Mouse (Mus musculus) embryonic facial prominence, embryonic 14.5 days (tissue): ENCODE measurements at regions not wholly inside any gene's neighbourhood (a gene's known extent, or its start where the extent isn't known, plus 50 kb on each side); places are given as distances from the start of the nearest gene placed in this dataset.
A peak's percentile ranks its signal among the peaks of the same experiment; 100 is the strongest.

Experiments used
- ATAC-seq: fragments of 200-750 bp; cut with Nextera tagmentation; 2 replicates; pipeline ENCODE4 v1.8.0; 2017; ENCODE audit warnings: low read depth, moderate number of reproducible peaks, moderate TSS enrichment
- DNase-seq: peaks from one replicate; pipeline ENCODE4 v3.0.0-alpha.2; 2015; ENCODE audit warnings: low spot score
- H3K27ac ChIP-seq: fragments of 300-500 bp; sonication (generic); replicated peaks from 2 replicates; pipeline ENCODE4 v1.5.1; 2014; ENCODE audit warnings: low read depth, mild to moderate bottlenecking, low read length, moderate library complexity
- H3K27me3 ChIP-seq: fragments of 300-500 bp; sonication (generic); replicated peaks from 2 replicates; pipeline ENCODE4 v1.6.1; 2014; ENCODE audit warnings: low read length; ENCODE audit not compliant: control insufficient read depth, insufficient read depth
- H3K36me3 ChIP-seq: fragments of 300-500 bp; sonication (generic); 2 replicates; pipeline ENCODE4 v1.6.1; 2014; ENCODE audit warnings: low read length, mixed read lengths; ENCODE audit not compliant: control insufficient read depth, insufficient read depth
- H3K4me1 ChIP-seq: fragments of 300-500 bp; sonication (generic); 2 replicates; pipeline ENCODE4 v1.6.1; 2014; ENCODE audit warnings: antibody characterized with exemption, low read length; ENCODE audit not compliant: control insufficient read depth, insufficient read depth
- H3K4me2 ChIP-seq: fragments of 300-500 bp; sonication (generic); 2 replicates; pipeline ENCODE4 v1.6.1; 2014; ENCODE audit warnings: low read depth, mild to moderate bottlenecking, low read length, moderate library complexity, mixed read lengths
- H3K4me3 ChIP-seq: fragments of 300-500 bp; sonication (generic); 2 replicates; pipeline ENCODE4 v1.5.1; 2014; ENCODE audit warnings: low read depth, mild to moderate bottlenecking, low read length
- H3K9ac ChIP-seq: fragments of 300-500 bp; sonication (generic); 2 replicates; pipeline ENCODE4 v1.6.1; 2014; ENCODE audit warnings: low read depth, mild to moderate bottlenecking, low read length, moderate library complexity, mixed read lengths
- H3K9me3 ChIP-seq: fragments of 300-500 bp; sonication (generic); 2 replicates; pipeline ENCODE4 v1.6.1; 2016; ENCODE audit warnings: low read length; ENCODE audit not compliant: control insufficient read depth
- WGBS: fragments of 180-500 bp; shearing (Covaris S2); extraction: QIAGEN DNeasy Blood & Tissue Kit; methylation state at CpG from one replicate; pipeline ENCODE4 v1.1.7; 2014; 5-methylcytosine and 5-hydroxymethylcytosine counted together

DNA sequence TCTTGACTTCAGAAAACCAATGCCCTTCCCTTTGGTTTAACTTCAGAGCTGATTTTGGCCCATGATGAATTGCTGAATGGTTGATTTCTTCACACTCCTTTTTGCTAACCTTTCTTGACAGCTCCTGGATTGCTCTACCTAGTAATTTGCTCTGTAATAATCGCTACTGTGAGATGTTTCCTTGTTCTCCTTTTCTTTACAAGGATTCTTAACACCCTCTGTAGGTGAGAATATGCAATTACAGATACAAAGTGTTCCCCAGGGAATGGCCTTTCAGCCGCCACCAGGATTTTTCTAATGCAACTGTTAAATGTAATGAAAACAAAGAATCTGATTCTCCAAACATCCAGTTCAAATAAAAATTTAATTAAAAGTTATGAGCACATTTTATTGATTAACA, 87.4 kb upstream of the Atp5g3 start:
- no peak overlapping the region for H3K27ac ChIP-seq
- H3K36me3 ChIP-seq: no peaks in the 10 kb centered on the region
- H3K4me1 ChIP-seq: no peaks in the 10 kb centered on the region
- H3K4me3 ChIP-seq: no peak overlapping the region
- H3K9ac ChIP-seq: no peak overlapping the region
- no peak for ATAC-seq
- WGBS: 14% methylated on average over 2 of the region's 2 CpGs
- DNase-seq: peak; percentile 55
- peaks cover 3% of the 10 kb centered on the region; the same call in 1 of the 2 replicates for H3K27me3 ChIP-seq
- H3K4me2 ChIP-seq: no peak overlapping the region
- no peaks in the 10 kb centered on the region for H3K9me3 ChIP-seq

DNA sequence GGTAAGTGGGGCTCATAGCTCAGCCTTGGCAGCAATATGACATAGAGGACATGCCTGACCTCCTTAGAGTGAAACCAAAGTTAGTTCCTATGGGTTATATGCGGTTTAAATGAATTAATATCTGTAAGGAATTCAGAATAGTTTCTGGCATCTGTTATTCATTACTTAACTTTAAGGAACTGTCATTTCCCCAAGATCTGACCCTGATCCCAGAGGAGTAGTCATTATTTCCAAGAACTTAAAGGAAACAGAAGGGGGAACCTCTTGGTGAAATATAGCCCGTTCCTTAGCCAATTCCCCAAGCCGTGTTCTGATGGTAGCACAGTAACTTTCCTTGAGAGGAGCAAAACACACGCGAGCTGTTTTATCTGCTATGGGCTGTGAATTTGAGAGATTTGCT, 85.9 kb upstream of the Atp5g3 start:
- Histone ChIP-seq H3K4me3 (no peak overlapping the region), H3K27me3 (peaks cover 3% of the 10 kb centered on the region; the same call in 1 of the 2 replicates), H3K4me2 (no peak overlapping the region), H3K27ac (no peak overlapping the region), H3K9me3 (no peaks in the 10 kb centered on the region), H3K4me1 (no peaks in the 10 kb centered on the region), H3K9ac (no peak overlapping the region), H3K36me3 (no peaks in the 10 kb centered on the region)
- ATAC-seq: no peak
- 39% methylated on average over 5 of the region's 5 CpGs for WGBS
- peak; percentile 27 for DNase-seq

DNA sequence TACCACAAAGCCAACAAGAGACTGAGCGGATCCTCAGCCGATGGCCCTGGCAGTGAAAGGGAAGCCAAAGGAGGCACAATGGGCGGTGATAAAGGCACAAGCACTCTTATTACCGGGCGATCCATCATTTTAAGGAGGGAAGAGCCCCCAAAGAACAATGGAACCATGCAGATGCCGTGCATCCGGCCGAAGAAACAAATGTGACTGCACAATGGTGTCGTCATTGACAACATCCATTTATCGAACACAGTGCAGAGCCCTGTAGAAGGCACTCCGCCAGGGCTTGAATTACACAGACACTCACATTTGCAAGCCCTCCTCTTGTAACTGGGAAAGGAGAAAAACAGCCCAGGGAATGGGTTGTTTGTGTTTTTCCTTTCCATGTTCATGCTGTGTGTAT, 80.7 kb upstream of the Atp5g3 start:
- ATAC-seq: no peak
- Histone ChIP-seq H3K27me3 (no peaks in the 10 kb centered on the region; the same call in none of the 2 replicates), H3K4me1 (no peaks in the 10 kb centered on the region), H3K4me3 (no peak overlapping the region), H3K36me3 (no peaks in the 10 kb centered on the region), H3K4me2 (no peak overlapping the region), H3K9me3 (no peaks in the 10 kb centered on the region), H3K27ac (no peak overlapping the region), H3K9ac (no peak overlapping the region)
- no peak for DNase-seq
- 78% methylated on average over 11 of the region's 11 CpGs for WGBS

DNA sequence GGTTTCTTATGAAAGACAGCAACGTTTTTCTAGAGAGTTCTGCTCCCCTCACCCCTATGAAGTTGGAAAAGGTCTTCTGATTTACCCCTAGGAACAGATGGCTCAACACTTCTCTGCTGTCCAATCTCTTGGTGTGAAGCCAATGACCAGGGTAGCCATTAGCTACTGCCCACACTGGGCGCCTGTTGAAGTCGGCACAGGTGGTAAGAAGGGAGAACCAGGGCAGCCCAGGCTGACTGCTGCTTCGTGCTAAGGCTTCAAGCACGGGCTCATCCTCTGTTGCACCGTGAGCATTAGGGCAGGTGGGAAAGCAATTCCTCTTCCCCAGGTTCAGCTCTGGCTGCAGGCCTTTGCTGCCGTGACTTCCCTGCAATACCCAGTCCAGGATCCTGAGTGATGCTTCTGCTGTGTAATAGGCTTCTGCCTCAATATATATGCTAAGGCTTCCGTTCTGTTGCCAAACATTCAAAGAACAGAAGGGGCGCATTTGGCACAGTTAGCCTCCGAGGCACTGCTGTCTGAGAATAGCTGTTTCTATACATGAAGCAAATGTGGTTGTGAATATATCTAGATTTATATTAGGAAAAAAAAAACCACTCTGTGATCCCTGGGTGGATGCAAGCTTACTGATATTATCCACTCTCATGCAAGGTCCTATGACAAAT, 76.4 kb upstream of the Atp5g3 start:
- 88% methylated on average over 10 of the region's 10 CpGs for WGBS
- no peaks in the 10 kb centered on the region for H3K9me3 ChIP-seq
- H3K4me2 ChIP-seq: no peak overlapping the region

DNA sequence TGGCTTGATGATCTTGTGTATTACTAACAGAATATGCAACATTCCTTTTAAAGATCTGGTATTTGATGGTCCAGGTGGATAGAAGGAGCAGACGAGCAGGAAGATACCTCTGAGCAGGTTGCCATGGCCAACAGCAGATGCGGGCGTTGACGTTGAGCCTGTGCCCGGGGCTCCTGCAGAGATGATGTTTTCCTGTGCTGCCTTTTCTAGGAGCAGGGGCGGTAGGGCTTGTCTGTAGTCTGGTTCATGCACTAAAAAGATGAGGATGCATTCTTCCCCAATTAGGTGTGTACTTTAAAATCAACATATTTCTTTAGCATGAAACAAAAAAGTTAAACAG, 74.8 kb upstream of the Atp5g3 start:
- H3K9ac ChIP-seq: no peak overlapping the region
- H3K4me1 ChIP-seq: no peaks in the 10 kb centered on the region
- no peak overlapping the region for H3K27ac ChIP-seq
- peaks cover 7% of the 10 kb centered on the region; the same call in 1 of the 2 replicates for H3K27me3 ChIP-seq
- 69% methylated on average over 6 of the region's 6 CpGs for WGBS
- no peak for DNase-seq
- no peak overlapping the region for H3K4me3 ChIP-seq
- H3K36me3 ChIP-seq: no peaks in the 10 kb centered on the region
- no peak overlapping the region for H3K4me2 ChIP-seq
- ATAC-seq: no peak
- H3K9me3 ChIP-seq: no peaks in the 10 kb centered on the region

More for the DNA sequence above, 76.4 kb upstream of the Atp5g3 start:
- no peak overlapping the region for H3K27ac ChIP-seq
- H3K4me3 ChIP-seq: no peak overlapping the region
- no peak for DNase-seq
- no peak overlapping the region for H3K9ac ChIP-seq
- no peaks in the 10 kb centered on the region; the same call in none of the 2 replicates for H3K27me3 ChIP-seq
- H3K36me3 ChIP-seq: no peaks in the 10 kb centered on the region
- no peak for ATAC-seq
- H3K4me1 ChIP-seq: no peaks in the 10 kb centered on the region

DNA sequence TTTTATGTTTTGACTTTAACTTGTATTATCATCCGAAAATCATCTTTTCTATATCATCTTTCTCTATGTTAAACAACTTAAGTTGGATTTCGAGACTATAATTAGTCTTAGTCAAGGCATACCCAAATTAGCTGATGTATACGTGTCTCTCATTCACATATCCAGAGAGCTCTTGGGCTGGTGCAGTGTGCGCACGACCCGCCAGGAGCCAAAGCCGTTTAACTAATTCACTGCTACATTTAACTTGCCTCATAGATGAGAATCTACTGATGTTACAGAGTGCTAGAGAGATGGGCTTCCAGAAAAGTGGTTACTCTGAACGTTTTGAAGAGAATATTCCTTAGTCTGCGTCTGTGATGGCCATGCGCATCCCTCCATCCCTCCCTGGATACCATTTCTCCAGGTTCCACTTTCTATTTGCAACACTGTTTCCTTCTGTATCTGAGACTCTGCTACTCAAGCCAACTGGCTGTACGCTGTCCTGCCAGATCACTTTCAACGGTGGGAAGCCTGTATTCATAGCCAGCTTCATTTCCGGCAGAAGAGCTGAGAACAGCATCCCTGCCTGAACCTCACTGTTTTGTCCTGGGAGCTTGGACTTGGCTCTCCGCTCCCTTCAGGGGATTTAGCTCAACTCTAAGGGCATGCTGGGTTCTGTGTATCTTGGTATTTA, 74.2 kb upstream of the Atp5g3 start:
- Histone ChIP-seq H3K4me2 (no peak overlapping the region), H3K4me1 (no peaks in the 10 kb centered on the region), H3K27ac (no peak overlapping the region), H3K36me3 (no peaks in the 10 kb centered on the region), H3K9me3 (no peaks in the 10 kb centered on the region), H3K27me3 (peaks cover 8% of the 10 kb centered on the region; the same call in 1 of the 2 replicates), H3K9ac (no peak overlapping the region), H3K4me3 (no peak overlapping the region)
- no peak for ATAC-seq
- no peak for DNase-seq
- WGBS: 78% methylated on average over 14 of the region's 14 CpGs

DNA sequence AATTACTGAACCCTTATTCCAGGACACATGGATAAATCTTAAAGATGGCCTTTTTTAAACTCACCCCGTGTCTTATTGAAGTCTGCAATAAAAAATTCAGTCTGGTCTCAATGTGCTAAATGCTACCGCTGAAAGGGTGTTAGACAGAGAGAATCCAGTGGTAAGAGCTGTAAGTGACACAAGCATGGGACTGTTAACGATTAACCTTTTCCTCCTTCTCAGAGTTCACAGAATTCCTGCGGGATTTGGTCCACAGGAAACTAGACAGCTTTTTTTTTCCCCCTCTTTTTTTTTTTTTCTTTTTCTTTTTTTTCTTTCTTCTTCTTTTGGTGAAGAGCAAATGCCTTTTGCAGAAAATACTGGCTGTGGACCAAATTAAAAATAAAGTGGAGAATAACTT, 72.0 kb upstream of the Atp5g3 start:
- Histone ChIP-seq H3K27me3 (peaks cover 26% of the 10 kb centered on the region), H3K9me3 (no peaks in the 10 kb centered on the region), H3K27ac (no peak overlapping the region), H3K4me3 (no peak overlapping the region), H3K36me3 (no peaks in the 10 kb centered on the region), H3K4me1 (no peaks in the 10 kb centered on the region), H3K4me2 (no peak overlapping the region), H3K9ac (no peak overlapping the region)
- WGBS: 21% methylated on average over 4 of the region's 4 CpGs
- DNase-seq (no peak), ATAC-seq (no peak)

DNA sequence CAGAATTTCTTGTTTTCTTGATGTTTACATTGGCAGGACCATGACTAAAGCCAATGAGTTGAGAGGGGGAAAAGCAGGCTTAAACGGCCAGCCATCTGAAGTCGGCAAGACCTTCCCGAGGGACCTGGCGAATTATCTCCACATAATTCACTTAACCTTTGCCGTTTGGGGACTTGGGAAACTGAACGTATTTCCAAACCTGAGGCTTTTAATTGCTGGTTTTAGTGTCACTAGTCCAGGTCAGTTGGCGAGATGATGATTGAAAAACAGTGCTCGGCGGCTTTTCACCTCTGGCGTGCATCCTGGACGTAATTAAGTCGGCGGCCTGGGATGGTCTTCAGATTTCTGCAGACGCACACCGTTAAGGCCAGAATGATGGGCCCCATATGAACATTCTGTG, 66.9 kb upstream of the Atp5g3 start:
- peak overlapping the region; percentile 3; the same call in 1 of the 2 replicates for H3K4me3 ChIP-seq
- H3K4me1 ChIP-seq: no peaks in the 10 kb centered on the region
- ATAC-seq (no peak), DNase-seq (peak; percentile 28)
- H3K9ac ChIP-seq: no peak overlapping the region
- H3K27ac ChIP-seq: no peak overlapping the region
- H3K27me3 ChIP-seq: peaks cover 36% of the 10 kb centered on the region
- no peaks in the 10 kb centered on the region for H3K36me3 ChIP-seq
- H3K4me2 ChIP-seq: peak overlapping the region; percentile 29; the same call in 1 of the 2 replicates
- H3K9me3 ChIP-seq: no peaks in the 10 kb centered on the region
- 17% methylated on average over 15 of the region's 15 CpGs for WGBS

DNA sequence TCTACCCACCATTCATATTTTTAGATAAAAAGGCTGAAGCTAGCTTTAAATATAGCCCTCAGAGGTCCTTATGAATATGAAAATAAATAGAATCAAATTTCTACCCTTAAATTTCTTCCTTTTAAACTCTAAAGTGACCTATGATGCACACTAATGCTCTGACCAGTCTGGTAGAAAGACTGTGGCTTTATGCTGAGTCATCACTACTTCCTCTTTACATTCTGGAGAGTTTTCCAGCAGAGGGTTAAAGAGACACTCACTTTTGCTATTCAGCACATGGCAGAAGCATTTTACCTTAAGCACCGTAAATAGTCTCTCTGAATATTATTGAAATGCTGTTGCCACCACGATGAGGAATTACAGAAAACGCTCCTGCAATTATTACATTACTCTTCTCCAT, 62.6 kb upstream of the Atp5g3 start:
- Histone ChIP-seq H3K27me3 (peaks cover 25% of the 10 kb centered on the region), H3K27ac (no peak overlapping the region), H3K4me1 (no peaks in the 10 kb centered on the region), H3K9ac (no peak overlapping the region), H3K4me2 (no peak overlapping the region), H3K9me3 (no peaks in the 10 kb centered on the region), H3K36me3 (no peaks in the 10 kb centered on the region), H3K4me3 (no peak overlapping the region)
- no peak for DNase-seq
- no peak for ATAC-seq
- WGBS: 53% methylated on average over 3 of the region's 3 CpGs
